Mouse (Mus musculus) kidney, embryonic 15.5 days (tissue): ENCODE data around the gene Tomm22. TPM values are rescaled to one million over a fixed set of nuclear protein-coding genes. Genes with fewer than 3 reads are reported as not detected.
"Not testable (repeated sequence)": the region's sequence is repeated elsewhere in the genome, so short reads cannot be mapped to it uniquely, and the experiment has no call there.

Experiments
- ATAC-seq: fragments of 200-750 bp; cut with Nextera tagmentation; replicated peaks from 2 replicates; pipeline ENCODE4 v1.8.0; 2017; ENCODE audit warnings: moderate TSS enrichment; ENCODE audit not compliant: low FRiP score
- H3K27ac ChIP-seq: fragments of 300-500 bp; sonication (generic); 2 replicates; pipeline ENCODE4 v1.5.1; 2015; ENCODE audit warnings: mild to moderate bottlenecking, inconsistent platforms
- H3K27me3 ChIP-seq: fragments of 300-500 bp; sonication (generic); 2 replicates; pipeline ENCODE4 v1.6.1; 2015; ENCODE audit warnings: inconsistent platforms
- H3K36me3 ChIP-seq: fragments of 300-500 bp; sonication (generic); 2 replicates; pipeline ENCODE4 v1.6.1; 2015; ENCODE audit warnings: inconsistent platforms
- H3K4me1 ChIP-seq: fragments of 300-500 bp; sonication (generic); 2 replicates; pipeline ENCODE4 v1.6.1; 2015; ENCODE audit warnings: inconsistent platforms
- H3K4me2 ChIP-seq: fragments of 300-500 bp; sonication (generic); 2 replicates; pipeline ENCODE4 v1.6.1; 2015; ENCODE audit warnings: moderate library complexity, mild to moderate bottlenecking, inconsistent platforms
- H3K4me3 ChIP-seq: fragments of 300-500 bp; sonication (generic); replicated peaks from 2 replicates; pipeline ENCODE4 v1.5.1; 2015; ENCODE audit warnings: mild to moderate bottlenecking, inconsistent platforms
- H3K9ac ChIP-seq: fragments of 300-500 bp; sonication (generic); 2 replicates; pipeline ENCODE4 v1.6.1; 2015; ENCODE audit warnings: mild to moderate bottlenecking, inconsistent platforms
- H3K9me3 ChIP-seq: fragments of 300-500 bp; sonication (generic); replicated peaks from 2 replicates; pipeline ENCODE4 v1.6.1; 2016; ENCODE audit warnings: inconsistent platforms
- WGBS: fragments of 180-500 bp; shearing (Covaris S2); methylation state at CpG from one replicate; pipeline ENCODE4 v1.1.7; 2015; ENCODE audit warnings: mixed read lengths; 5-methylcytosine and 5-hydroxymethylcytosine counted together
- polyA plus RNA-seq: library from polyadenylated mRNA; unstranded; fragments of >200 nt; fragmentation: Nextera tagmentation; extraction: Ambion mirVana; gene quantifications from 2 replicates; pipeline ENCODE4 v1.2.1, GENCODE M21; 2015

Tomm22 gene
- polyA plus RNA-seq, 1 experiment from 2014 or later = 249 TPM

DNA sequence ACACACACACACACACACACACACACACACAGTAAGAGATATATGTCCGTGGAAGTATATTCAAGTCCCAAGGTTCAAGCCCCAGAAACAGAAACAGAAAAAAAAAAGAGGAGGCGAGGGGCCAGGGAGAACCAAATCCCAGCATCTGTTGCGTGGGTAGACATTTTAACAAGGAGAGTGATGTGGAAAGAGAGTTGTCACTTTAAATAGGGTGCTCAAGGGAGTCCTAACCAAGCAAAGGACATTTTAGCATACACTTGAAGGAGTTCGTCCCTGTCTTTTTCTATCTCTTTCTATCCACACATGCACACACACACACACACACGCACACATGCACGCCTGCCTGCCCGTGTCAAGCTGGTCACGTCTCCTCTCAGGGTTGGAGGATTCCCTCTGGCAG lies 6.0 kb upstream of the Tomm22 start:
- Histone ChIP-seq H3K4me1 (peaks cover 2% of the 10 kb centered on the region), H3K9me3 (no peaks in the 10 kb centered on the region), H3K27me3 (no peaks in the 10 kb centered on the region), H3K4me3 (no peak overlapping the region), H3K9ac (no peak overlapping the region), H3K27ac (no peak overlapping the region), H3K4me2 (no peak overlapping the region), H3K36me3 (peaks cover 42% of the 10 kb centered on the region)
- WGBS = 93% methylated on average over 8 of the region's 8 CpGs
- ATAC-seq = no peak

GRCm38 (mm10) chr15:79669195-79669594 lies 1.5 kb upstream of the Tomm22 start:
- whole genome bisulfite sequencing = 63% methylated on average over 10 of the region's 10 CpGs
- ATAC-seq = no peak
- no peak overlapping the region for H3K4me2 ChIP-seq

GRCm38 (mm10) chr15:79670972-79671299 lies 275 bp downstream of the Tomm22 start:
- H3K27me3 ChIP-seq = no peaks in the 10 kb centered on the region
- H3K4me2 ChIP-seq = peak overlapping the region; percentile 73
- peaks cover 54% of the 10 kb centered on the region for H3K36me3 ChIP-seq
- H3K27ac ChIP-seq = no peak overlapping the region
- peak; percentile 47 for ATAC-seq
- peak overlapping the region; percentile 97 for H3K4me3 ChIP-seq
- WGBS = under 1% methylated on average over 37 of the region's 37 CpGs
- no peaks in the 10 kb centered on the region for H3K9me3 ChIP-seq
- H3K4me1 ChIP-seq = peaks cover 8% of the 10 kb centered on the region
- peak overlapping the region; percentile 86 for H3K9ac ChIP-seq

More at GRCm38 (mm10) chr15:79669195-79669594, 1.5 kb upstream of the Tomm22 start:
- no peak overlapping the region for H3K9ac ChIP-seq
- no peak overlapping the region for H3K4me3 ChIP-seq
- H3K4me1 ChIP-seq = peaks cover 8% of the 10 kb centered on the region
- no peaks in the 10 kb centered on the region for H3K27me3 ChIP-seq
- H3K36me3 ChIP-seq = peaks cover 43% of the 10 kb centered on the region
- no peaks in the 10 kb centered on the region for H3K9me3 ChIP-seq
- H3K27ac ChIP-seq = no peak overlapping the region

DNA sequence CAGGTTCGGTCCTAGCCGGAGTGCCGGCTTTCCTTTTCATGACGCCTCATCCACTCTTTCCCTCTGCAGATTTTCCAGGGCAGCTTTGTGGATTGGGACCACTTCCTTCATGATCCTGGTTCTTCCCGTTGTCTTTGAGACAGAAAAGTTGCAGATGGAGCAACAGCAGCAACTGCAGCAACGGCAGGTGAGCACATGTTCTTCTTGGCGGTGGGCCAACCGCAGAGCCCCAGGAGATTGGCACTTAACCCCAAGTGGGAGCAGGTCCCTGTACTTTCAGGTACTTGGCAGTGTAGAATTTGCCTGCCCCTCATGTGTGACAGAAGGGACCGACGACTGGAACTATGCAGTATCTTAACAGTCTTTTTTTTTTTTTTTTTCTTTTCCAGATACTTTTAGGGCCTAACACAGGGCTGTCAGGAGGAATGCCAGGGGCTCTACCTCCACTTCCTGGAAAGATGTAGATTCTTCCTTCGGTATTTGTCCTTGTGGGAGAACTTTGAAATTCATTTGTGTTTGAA lies 1.2 kb downstream of the Tomm22 start:
- not testable (repeated sequence) for ATAC-seq, H3K27me3 ChIP-seq, H3K9me3 ChIP-seq, H3K27ac ChIP-seq, H3K4me1 ChIP-seq, H3K9ac ChIP-seq
- 82% methylated on average over 11 of the region's 11 CpGs for WGBS
- H3K4me3 ChIP-seq = peak overlapping the region; percentile 97
- peak overlapping the region; percentile 73 for H3K4me2 ChIP-seq
- H3K36me3 ChIP-seq = peaks cover 55% of the 10 kb centered on the region

GRCm38 (mm10) chr15:79677936-79678335 lies 7.3 kb downstream of the Tomm22 start:
- peaks cover 54% of the 10 kb centered on the region for H3K36me3 ChIP-seq
- no peak overlapping the region for H3K9ac ChIP-seq
- peak overlapping the region; percentile 72 for H3K27ac ChIP-seq
- no peak overlapping the region for H3K4me3 ChIP-seq
- peaks cover 18% of the 10 kb centered on the region for H3K4me1 ChIP-seq
- H3K27me3 ChIP-seq = no peaks in the 10 kb centered on the region
- WGBS = 79% methylated on average over 2 of the region's 2 CpGs
- no peaks in the 10 kb centered on the region for H3K9me3 ChIP-seq
- no peak overlapping the region for H3K4me2 ChIP-seq
- ATAC-seq = 0 out of 2 replicates have a peak, but pooled peaks have one; percentile 33

DNA sequence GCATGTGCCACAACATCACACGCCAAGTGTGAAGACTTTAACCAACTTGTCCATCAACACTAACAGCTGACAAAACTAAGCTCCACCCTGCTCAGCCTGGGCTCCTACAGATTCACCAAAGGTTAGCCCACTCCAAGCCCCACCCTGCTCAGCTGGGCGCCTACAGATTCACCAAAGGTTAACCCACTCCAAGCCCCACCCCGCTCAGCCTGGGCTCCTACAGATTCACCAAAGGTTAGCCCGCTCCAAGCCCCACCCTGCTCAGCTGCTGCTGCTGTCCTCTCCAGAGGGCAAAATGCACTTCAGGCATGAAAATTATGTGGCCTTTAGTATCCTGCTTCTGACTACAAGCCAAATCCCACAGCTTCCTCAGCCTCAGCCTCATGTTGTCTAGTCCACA lies 11.3 kb downstream of the Tomm22 start:
- no peak for ATAC-seq
- Histone ChIP-seq H3K4me1 (peaks cover 55% of the 10 kb centered on the region), H3K4me2 (no peak overlapping the region), H3K27me3 (no peaks in the 10 kb centered on the region), H3K27ac (no peak overlapping the region), H3K9me3 (no peaks in the 10 kb centered on the region), H3K4me3 (no peak overlapping the region), H3K9ac (no peak overlapping the region), H3K36me3 (peaks cover 14% of the 10 kb centered on the region)
- 86% methylated on average over 4 of the region's 4 CpGs for WGBS

DNA sequence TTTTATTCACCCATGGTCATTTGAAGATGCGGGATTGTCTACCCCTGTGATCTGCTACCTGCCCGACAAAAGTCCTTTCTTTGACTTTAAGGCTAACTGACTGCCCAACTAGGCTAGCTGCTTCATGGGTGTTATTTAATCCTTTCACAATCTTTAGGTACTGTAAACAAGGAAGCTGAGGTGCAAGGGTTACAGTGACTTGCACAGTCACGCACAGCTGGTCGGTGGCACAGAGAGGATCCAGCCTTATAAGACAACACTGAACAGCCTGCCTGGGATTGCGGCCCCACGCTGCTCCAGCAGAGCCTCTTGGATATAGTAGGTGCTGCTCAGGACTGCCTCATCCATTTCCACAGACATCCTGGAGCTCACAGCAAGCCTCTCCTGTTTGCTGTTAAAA lies 12.5 kb downstream of the Tomm22 start:
- H3K27me3 ChIP-seq = no peaks in the 10 kb centered on the region
- ATAC-seq = no peak
- no peak overlapping the region for H3K9ac ChIP-seq
- H3K36me3 ChIP-seq = peaks cover 4% of the 10 kb centered on the region
- 63% methylated on average over 6 of the region's 6 CpGs for WGBS
- no peaks in the 10 kb centered on the region for H3K9me3 ChIP-seq
- no peak overlapping the region for H3K4me3 ChIP-seq
- H3K4me2 ChIP-seq = no peak overlapping the region
- no peak overlapping the region for H3K27ac ChIP-seq
- H3K4me1 ChIP-seq = peaks cover 54% of the 10 kb centered on the region

DNA sequence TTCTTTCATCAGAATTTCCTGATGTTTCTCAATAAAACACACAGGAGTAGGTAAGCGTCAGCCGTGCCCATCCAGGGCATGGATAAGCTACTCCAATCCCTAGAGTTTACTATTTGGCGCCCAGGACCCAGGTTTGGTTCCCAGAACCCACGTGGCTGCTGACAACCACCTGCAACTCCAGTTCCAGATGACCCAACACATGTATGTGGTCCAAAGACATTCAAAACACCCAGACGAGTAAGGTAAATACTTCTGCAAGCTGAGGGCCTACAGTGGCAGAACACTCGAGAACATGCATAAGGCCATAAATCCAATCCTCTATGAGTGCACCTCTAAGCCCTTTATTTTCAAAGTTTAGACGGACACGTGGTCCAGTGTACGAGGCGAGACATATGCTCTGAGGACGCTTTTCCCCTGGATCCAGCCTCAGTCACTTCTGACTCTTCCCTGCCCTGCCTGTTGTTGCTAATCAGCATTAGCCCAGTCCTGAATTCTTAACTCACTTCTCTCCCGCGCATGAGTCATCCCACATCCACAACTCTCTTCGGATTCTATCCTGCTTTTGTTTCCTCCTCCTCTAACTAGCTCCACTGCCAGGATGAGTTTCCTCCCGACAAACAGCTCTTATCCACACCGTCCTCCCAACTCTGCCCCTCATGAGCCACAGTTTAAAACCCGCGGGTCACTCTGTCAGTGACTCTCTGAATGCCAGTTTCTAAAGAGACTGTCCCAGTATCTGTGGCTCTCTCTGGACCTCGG lies 13.2 kb downstream of the Tomm22 start:
- Histone ChIP-seq H3K27ac (no peak overlapping the region), H3K36me3 (peaks cover 4% of the 10 kb centered on the region), H3K9me3 (no peaks in the 10 kb centered on the region), H3K9ac (peak overlapping the region; percentile 8; the same call in 1 of the 2 replicates), H3K4me2 (peak overlapping the region; percentile 68), H3K27me3 (no peaks in the 10 kb centered on the region), H3K4me3 (peak overlapping the region; percentile 67), H3K4me1 (peaks cover 58% of the 10 kb centered on the region)
- 59% methylated on average over 19 of the region's 19 CpGs for WGBS
- no peak for ATAC-seq

- H3K36me3 ChIP-seq = peaks cover 2% of the 10 kb centered on the region
- peak overlapping the region; percentile 34; the same call in 1 of the 2 replicates for H3K9ac ChIP-seq
- peaks cover 63% of the 10 kb centered on the region for H3K4me1 ChIP-seq
- no peak for ATAC-seq
- 0 out of 2 replicates have a peak overlapping the region, but pooled peaks have one; percentile 29 for H3K27ac ChIP-seq
- no peaks in the 10 kb centered on the region for H3K27me3 ChIP-seq
- H3K4me2 ChIP-seq = peak overlapping the region; percentile 68
- 77% methylated on average over 6 of the region's 6 CpGs for WGBS
- no peaks in the 10 kb centered on the region for H3K9me3 ChIP-seq
- peak overlapping the region; percentile 67 for H3K4me3 ChIP-seq
These were observed 14.0 kb downstream of the Tomm22 start for GRCm38 (mm10) chr15:79684616-79685015.

DNA sequence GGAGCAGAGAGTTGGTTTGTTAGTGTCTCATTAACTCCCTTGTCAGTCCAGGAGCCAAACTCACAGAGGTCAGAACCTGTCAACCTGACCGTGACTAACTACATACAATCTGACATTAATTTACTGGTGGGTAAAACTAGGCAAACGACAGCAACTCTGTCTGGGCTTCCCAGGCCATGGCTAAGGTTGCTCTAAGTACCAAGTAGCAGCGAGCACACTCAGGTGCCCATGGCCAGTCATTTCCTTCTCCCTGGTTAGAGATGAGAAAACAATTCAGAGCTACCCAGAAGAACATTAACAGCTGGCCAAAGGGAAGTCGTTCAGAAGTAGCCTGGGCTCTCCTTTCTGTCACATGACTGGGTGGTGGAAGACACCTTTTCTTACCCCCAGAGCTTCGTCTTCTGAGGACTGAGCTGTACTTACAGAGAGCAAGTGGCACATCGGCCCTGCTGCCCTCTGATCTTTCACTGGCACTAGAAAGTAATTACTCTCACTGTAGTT lies 14.5 kb downstream of the Tomm22 start:
- 12% methylated on average over 6 of the region's 6 CpGs for WGBS
- Histone ChIP-seq H3K4me1 (peaks cover 68% of the 10 kb centered on the region), H3K4me3 (peak overlapping the region; percentile 67), H3K9me3 (no peaks in the 10 kb centered on the region), H3K27me3 (no peaks in the 10 kb centered on the region), H3K36me3 (no peaks in the 10 kb centered on the region), H3K9ac (peak overlapping the region; percentile 34), H3K27ac (0 out of 2 replicates have a peak overlapping the region, but pooled peaks have one; percentile 29), H3K4me2 (peak overlapping the region; percentile 68)
- ATAC-seq = no peak

GRCm38 (mm10) chr15:79686046-79686869 lies 15.6 kb downstream of the Tomm22 start:
- 14% methylated on average over 15 of the region's 15 CpGs for WGBS
- H3K27ac ChIP-seq = 0 out of 2 replicates have a peak overlapping the region, but pooled peaks have one; percentile 29

DNA sequence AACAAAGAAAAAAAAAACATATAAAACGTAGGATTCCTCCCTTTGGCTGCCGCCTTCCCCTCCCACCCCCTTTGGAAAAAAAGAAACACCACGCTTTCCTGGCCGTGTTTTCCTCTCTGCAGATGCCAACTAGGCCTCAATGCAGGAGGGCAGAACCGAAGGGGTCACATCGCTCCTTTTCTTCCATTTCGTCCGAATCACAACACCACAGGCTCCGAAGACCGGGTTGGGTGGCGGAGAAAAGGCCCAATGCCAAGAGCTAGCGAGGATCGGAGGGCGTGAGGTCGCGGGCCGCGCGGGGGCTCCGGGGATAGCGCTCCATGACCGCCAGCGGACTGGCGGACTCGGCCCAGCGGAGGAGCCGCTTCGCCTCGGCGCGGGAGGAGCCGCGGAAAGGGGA lies 16.5 kb downstream of the Tomm22 start:
- Histone ChIP-seq H3K4me3 (peak overlapping the region; percentile 67), H3K27me3 (no peaks in the 10 kb centered on the region), H3K27ac (peak overlapping the region; percentile 99), H3K4me2 (peak overlapping the region; percentile 68), H3K4me1 (peaks cover 71% of the 10 kb centered on the region), H3K36me3 (no peaks in the 10 kb centered on the region), H3K9me3 (no peaks in the 10 kb centered on the region), H3K9ac (peak overlapping the region; percentile 81)
- no peak for ATAC-seq
- under 1% methylated on average over 32 of the region's 33 CpGs for WGBS

More at GRCm38 (mm10) chr15:79686046-79686869, 15.6 kb downstream of the Tomm22 start:
- Histone ChIP-seq H3K36me3 (no peaks in the 10 kb centered on the region), H3K4me1 (peaks cover 66% of the 10 kb centered on the region), H3K4me2 (peak overlapping the region; percentile 68), H3K9me3 (no peaks in the 10 kb centered on the region), H3K9ac (peak overlapping the region; percentile 81), H3K4me3 (peak overlapping the region; percentile 67), H3K27me3 (no peaks in the 10 kb centered on the region)
- ATAC-seq = no peak
